Mouse (Mus musculus) thymus, postnatal 25 days (tissue): ENCODE data around the gene Ehd2.

ENCODE experiments used
- DNase-seq: peaks from one replicate; pipeline ENCODE4 v3.0.0; 2022

The Ehd2 gene

GRCm38 (mm10) chr7:15974712-15975111 lies 7.3 kb upstream of the Ehd2 start:
- DNase-seq: peak; percentile 62

GRCm38 (mm10) chr7:15972247-15972646 lies 4.9 kb upstream of the Ehd2 start:
- DNase-seq: no peak

GRCm38 (mm10) chr7:15969674-15970073 lies 2.3 kb upstream of the Ehd2 start:
- no peak for DNase-seq

- DNase-seq: no peak
These were observed 955 bp upstream of the Ehd2 start for GRCm38 (mm10) chr7:15968322-15968721.

GRCm38 (mm10) chr7:15966489-15966888 lies 878 bp downstream of the Ehd2 start:
- no peak for DNase-seq

GRCm38 (mm10) chr7:15963798-15964652 lies 3.3 kb downstream of the Ehd2 start:
- no peak for DNase-seq

- no peak for DNase-seq
These were observed 4.8 kb downstream of the Ehd2 start for GRCm38 (mm10) chr7:15962311-15963288.

GRCm38 (mm10) chr7:15961798-15962197 lies 5.6 kb downstream of the Ehd2 start:
- DNase-seq: no peak

- no peak for DNase-seq
These were observed 6.1 kb downstream of the Ehd2 start for GRCm38 (mm10) chr7:15961239-15961638.

- no peak for DNase-seq
These were observed 6.7 kb downstream of the Ehd2 start for GRCm38 (mm10) chr7:15960691-15961090.

GRCm38 (mm10) chr7:15956143-15956542 lies 11.2 kb downstream of the Ehd2 start:
- DNase-seq: no peak

- DNase-seq: no peak
These were observed 11.9 kb downstream of the Ehd2 start for GRCm38 (mm10) chr7:15955509-15955908.

- no peak for DNase-seq
These were observed 12.4 kb downstream of the Ehd2 start for GRCm38 (mm10) chr7:15954978-15955443.

- no peak for DNase-seq
These were observed 12.9 kb downstream of the Ehd2 start for GRCm38 (mm10) chr7:15954436-15954835.

GRCm38 (mm10) chr7:15953307-15954074 lies 13.9 kb downstream of the Ehd2 start:
- DNase-seq: no peak

GRCm38 (mm10) chr7:15952416-15952815 lies 15.0 kb downstream of the Ehd2 start:
- no peak for DNase-seq

- DNase-seq: no peak
These were observed 17.4 kb downstream of the Ehd2 start for GRCm38 (mm10) chr7:15950008-15950407.

- DNase-seq: peak; percentile 37
These were observed 18.1 kb downstream of the Ehd2 start for GRCm38 (mm10) chr7:15949216-15949790.

- peak; percentile 80 for DNase-seq
These were observed 18.9 kb downstream of the Ehd2 start for GRCm38 (mm10) chr7:15948381-15948941.

GRCm38 (mm10) chr7:15947653-15948260 lies 19.6 kb downstream of the Ehd2 start:
- DNase-seq: no peak
